Mouse (Mus musculus) erythroblast, embryonic 14.5 days (primary cell): ENCODE results near the gene Zfp382.

ENCODE experiments used
- GATA1 ChIP-seq: IDR thresholded peaks from 2 replicates; pipeline ENCODE4 v1.6.1; 2012; ENCODE audit warnings: low read length, inconsistent platforms, mixed read lengths
- TAL1 ChIP-seq: IDR thresholded peaks from 3 replicates; pipeline ENCODE4 v1.6.1; 2012; ENCODE audit warnings: low read length, inconsistent platforms, mixed read lengths

DNA sequence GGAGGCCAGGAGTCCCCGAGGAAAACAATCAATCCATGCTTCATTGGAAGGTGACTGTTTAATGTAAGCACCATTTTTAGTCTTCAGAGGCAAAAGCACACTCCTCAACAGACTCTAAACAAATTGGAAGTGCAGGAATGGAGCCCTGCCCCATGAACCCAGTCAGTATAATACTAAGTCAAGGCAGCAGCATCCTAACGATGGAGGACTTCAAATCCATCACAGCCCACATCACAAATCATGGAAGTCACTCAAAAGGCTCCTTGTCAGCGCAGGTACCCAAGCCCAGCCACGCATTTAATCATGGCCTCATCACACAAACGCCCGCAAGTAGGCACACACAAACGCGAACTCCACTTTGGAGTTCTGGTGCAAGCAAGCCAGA lies 21.4 kb downstream of the Zfp382 start:
- TF ChIP-seq GATA1 (no peak), TAL1 (no peak)
